Mouse (Mus musculus) midbrain, postnatal 0 days (tissue): Measurements from ENCODE around the gene Rgs6. TPM values are rescaled to one million over a fixed set of nuclear protein-coding genes. Genes with fewer than 3 reads are reported as not detected.

Source experiments
- ATAC-seq: fragments of 200-750 bp; cut with Nextera tagmentation; 2 replicates; pipeline ENCODE4 v1.8.0; 2017; ENCODE audit warnings: moderate number of reproducible peaks, mild to moderate bottlenecking, moderate TSS enrichment, moderate library complexity; ENCODE audit not compliant: low FRiP score
- DNase-seq: peaks from one replicate; pipeline ENCODE4 v3.0.0-alpha.2; 2015; ENCODE audit warnings: low spot score
- H3K27ac ChIP-seq: fragments of 300-500 bp; sonication (generic); 2 replicates; pipeline ENCODE4 v1.5.1; 2014; ENCODE audit warnings: low read depth, mild to moderate bottlenecking, low read length, mixed read lengths
- H3K27me3 ChIP-seq: fragments of 300-500 bp; sonication (generic); 2 replicates; pipeline ENCODE4 v1.6.1; 2014; ENCODE audit warnings: low read length, control low read depth, mixed read lengths; ENCODE audit not compliant: insufficient read depth
- H3K36me3 ChIP-seq: fragments of 300-500 bp; sonication (generic); 2 replicates; pipeline ENCODE4 v1.6.1; 2014; ENCODE audit warnings: low read length, control low read depth, mixed read lengths; ENCODE audit not compliant: insufficient read depth
- H3K4me1 ChIP-seq: fragments of 300-500 bp; sonication (generic); 2 replicates; pipeline ENCODE4 v1.6.1; 2014; ENCODE audit warnings: mild to moderate bottlenecking, control low read depth, antibody characterized with exemption, low read length, mixed read lengths; ENCODE audit not compliant: insufficient read depth
- H3K4me2 ChIP-seq: fragments of 300-500 bp; sonication (generic); 2 replicates; pipeline ENCODE4 v1.6.1; 2014; ENCODE audit warnings: low read depth, mild to moderate bottlenecking, low read length, mixed read lengths; ENCODE audit not compliant: poor library complexity, severe bottlenecking
- H3K4me3 ChIP-seq: fragments of 300-500 bp; sonication (generic); 2 replicates; pipeline ENCODE4 v1.5.1; 2014; ENCODE audit warnings: low read depth, mild to moderate bottlenecking, low read length, moderate library complexity
- H3K9ac ChIP-seq: fragments of 300-500 bp; sonication (generic); replicated peaks from 2 replicates; pipeline ENCODE4 v1.6.1; 2014; ENCODE audit warnings: mild to moderate bottlenecking, low read length, moderate library complexity, mixed read lengths; ENCODE audit not compliant: poor library complexity, severe bottlenecking
- H3K9me3 ChIP-seq: fragments of 300-500 bp; sonication (generic); 2 replicates; pipeline ENCODE4 v1.6.1; 2016; ENCODE audit warnings: low read length, control low read depth
- CTCF ChIP-seq: IDR thresholded peaks from 2 replicates; pipeline ENCODE4 v1.5.1; 2016; ENCODE audit warnings: antibody characterized with exemption, mild to moderate bottlenecking
- WGBS: fragments of 180-500 bp; shearing (Covaris S2); extraction: QIAGEN DNeasy Blood & Tissue Kit; methylation state at CpG from one replicate; pipeline ENCODE4 v1.1.7; 2014; 5-methylcytosine and 5-hydroxymethylcytosine counted together
- polyA plus RNA-seq: library from polyadenylated mRNA; unstranded; fragments of >200 nt; fragmentation: Nextera tagmentation; extraction: Ambion mirVana; gene quantifications from 2 replicates; pipeline ENCODE4 v1.2.1, GENCODE M21; 2015
- total RNA-seq: library from RNA; depleted of rRNA; stranded (reverse); fragments of >200 nt; gene quantifications from 2 replicates; pipeline ENCODE4 v1.2.3, GENCODE M21; 2014

The Rgs6 gene
- total and polyA plus RNA-seq, 2 experiments from 2014 or later: 22.0 to 26.3 TPM

GRCm38 (mm10) chr12:82762046-82762445 lies 174.0 kb downstream of the Rgs6 start:
- ATAC-seq (no peak), DNase-seq (no peak)
- Histone ChIP-seq H3K4me3 (no peak overlapping the region), H3K9ac (no peak overlapping the region), H3K27me3 (no peaks in the 10 kb centered on the region), H3K36me3 (no peaks in the 10 kb centered on the region), H3K4me1 (no peaks in the 10 kb centered on the region), H3K4me2 (no peak overlapping the region), H3K9me3 (no peaks in the 10 kb centered on the region), H3K27ac (no peak overlapping the region)
- TF ChIP-seq CTCF: no peak
- whole genome bisulfite sequencing: 81% methylated on average over 2 of the region's 2 CpGs

- Histone ChIP-seq H3K9ac (no peak overlapping the region), H3K27ac (no peak overlapping the region), H3K4me2 (no peak overlapping the region), H3K4me1 (no peaks in the 10 kb centered on the region), H3K4me3 (no peak overlapping the region), H3K36me3 (no peaks in the 10 kb centered on the region), H3K27me3 (no peaks in the 10 kb centered on the region), H3K9me3 (no peaks in the 10 kb centered on the region)
- TF ChIP-seq CTCF: no peak
- ATAC-seq (no peak), DNase-seq (no peak)
- WGBS: 75% methylated on average over 3 of the region's 3 CpGs
Observed at GRCm38 (mm10) chr12:82768726-82769125, 180.6 kb downstream of the Rgs6 start.

- Histone ChIP-seq H3K9me3 (no peaks in the 10 kb centered on the region), H3K4me3 (no peak overlapping the region), H3K27me3 (no peaks in the 10 kb centered on the region), H3K36me3 (no peaks in the 10 kb centered on the region), H3K4me2 (no peak overlapping the region), H3K27ac (no peak overlapping the region), H3K4me1 (no peaks in the 10 kb centered on the region), H3K9ac (no peak overlapping the region)
- TF ChIP-seq CTCF: peak; percentile 36; the same call in 1 of the 2 replicates
- ATAC-seq (no peak), DNase-seq (no peak)
- 97% methylated on average over 2 of the region's 2 CpGs for WGBS
Observed at GRCm38 (mm10) chr12:82772215-82772614, 184.1 kb downstream of the Rgs6 start.

- Histone ChIP-seq H3K27me3 (no peaks in the 10 kb centered on the region), H3K4me3 (no peak overlapping the region), H3K36me3 (no peaks in the 10 kb centered on the region), H3K4me2 (no peak overlapping the region), H3K9me3 (no peaks in the 10 kb centered on the region), H3K9ac (no peak overlapping the region), H3K27ac (no peak overlapping the region), H3K4me1 (no peaks in the 10 kb centered on the region)
- 75% methylated on average over 7 of the region's 7 CpGs for WGBS
- ATAC-seq (no peak), DNase-seq (no peak)
- TF ChIP-seq CTCF: no peak
Observed at GRCm38 (mm10) chr12:82774576-82774975, 186.5 kb downstream of the Rgs6 start.

GRCm38 (mm10) chr12:82776686-82777085 lies 188.6 kb downstream of the Rgs6 start:
- DNase-seq (no peak), ATAC-seq (no peak)
- no peak overlapping the region for H3K4me3 ChIP-seq
- no peaks in the 10 kb centered on the region for H3K36me3 ChIP-seq
- H3K4me2 ChIP-seq: no peak overlapping the region
- peak overlapping the region; percentile 26; the same call in 1 of the 2 replicates for H3K27ac ChIP-seq
- no peaks in the 10 kb centered on the region for H3K9me3 ChIP-seq
- 71% methylated on average over 4 of the region's 4 CpGs for WGBS
- H3K4me1 ChIP-seq: no peaks in the 10 kb centered on the region
- H3K9ac ChIP-seq: no peak overlapping the region
- no peak for TF ChIP-seq CTCF
- no peaks in the 10 kb centered on the region for H3K27me3 ChIP-seq

GRCm38 (mm10) chr12:82780936-82781335 lies 192.8 kb downstream of the Rgs6 start:
- H3K27me3 ChIP-seq: no peaks in the 10 kb centered on the region
- no peaks in the 10 kb centered on the region for H3K36me3 ChIP-seq
- no peak for TF ChIP-seq CTCF
- no peak overlapping the region for H3K27ac ChIP-seq
- DNase-seq (no peak), ATAC-seq (no peak)
- 92% methylated on average over 5 of the region's 5 CpGs for WGBS
- H3K9me3 ChIP-seq: no peaks in the 10 kb centered on the region
- no peak overlapping the region for H3K4me2 ChIP-seq
- H3K4me3 ChIP-seq: no peak overlapping the region
- H3K4me1 ChIP-seq: no peaks in the 10 kb centered on the region
- H3K9ac ChIP-seq: no peak overlapping the region
